Mouse (Mus musculus) C2C12 (cell line): ENCODE results near the gene Arl14. TPM values are rescaled to one million over a fixed set of nuclear protein-coding genes. Genes with fewer than 3 reads are reported as not detected.
"Not testable (repeated sequence)": the region's sequence is repeated elsewhere in the genome, so short reads cannot be mapped to it uniquely, and the experiment has no call there.

ENCODE experiments used
- H3K27me3 ChIP-seq: one replicate; pipeline ENCODE4 v1.6.1; 2011; ENCODE audit not compliant: control insufficient read depth, insufficient read depth, insufficient read length
- H3K36me3 ChIP-seq: one replicate; pipeline ENCODE4 v1.6.1; 2011; ENCODE audit not compliant: control insufficient read depth, insufficient read depth
- H3K4me3 ChIP-seq: one replicate; pipeline ENCODE4 v1.5.1; 2011; ENCODE audit warnings: mild to moderate bottlenecking, control low read depth; ENCODE audit not compliant: poor library complexity, insufficient read depth, severe bottlenecking
- H3K79me2 ChIP-seq: one replicate; pipeline ENCODE4 v1.6.1; 2011; ENCODE audit not compliant: control insufficient read depth, insufficient read depth
- H3K79me3 ChIP-seq: one replicate; pipeline ENCODE4 v1.6.1; 2011; ENCODE audit warnings: low read depth, control low read depth
- H3ac ChIP-seq: one replicate; pipeline ENCODE3; 2011; ENCODE audit warnings: low read depth; ENCODE audit not compliant: control insufficient read depth, insufficient read length
- CEBPB ChIP-seq: IDR thresholded peaks from one replicate; pipeline ENCODE4 v1.6.1; 2011; ENCODE audit warnings: low read depth, mild to moderate bottlenecking, control low read depth, moderate library complexity
- CTCF ChIP-seq: IDR thresholded peaks from one replicate; pipeline ENCODE4 v1.5.1; 2011; ENCODE audit not compliant: control insufficient read depth, insufficient read depth, insufficient read length
- FOSL1 ChIP-seq: IDR thresholded peaks from one replicate; pipeline ENCODE4 v1.8.0; 2011; ENCODE audit warnings: mild to moderate bottlenecking, low read length; ENCODE audit not compliant: poor library complexity, insufficient read depth, severe bottlenecking
- MAX ChIP-seq: IDR thresholded peaks from one replicate; pipeline ENCODE4 v1.6.1; 2011; ENCODE audit warnings: mild to moderate bottlenecking, control low read depth
- MYOD1 ChIP-seq: IDR thresholded peaks from one replicate; pipeline ENCODE4 v1.6.1; 2011; ENCODE audit warnings: low read depth; ENCODE audit not compliant: control insufficient read depth, insufficient read length
- MYOG ChIP-seq: IDR thresholded peaks from one replicate; pipeline ENCODE4 v1.6.1; 2011; ENCODE audit not compliant: control insufficient read depth, insufficient read length; ENCODE audit errors: extremely low read depth
- USF1 ChIP-seq: IDR thresholded peaks from one replicate; pipeline ENCODE4 v1.6.1; 2011; ENCODE audit warnings: low read depth, mild to moderate bottlenecking, control low read depth, moderate library complexity
- polyA plus RNA-seq: library from polyadenylated mRNA; unstranded; fragments of >200 nt; fragmentation: generic; extraction: Trizol; gene quantifications from one replicate; pipeline ENCODE4 v1.2.1, GENCODE M21; 2012; ENCODE audit warnings: missing spikeins

The Arl14 gene
- polyA plus RNA-seq, 1 experiment = not detected

GRCm38 (mm10) chr3:69222987-69223386, 768 bp downstream of the Arl14 start:
- TF ChIP-seq USF1 = no peak
- TF ChIP-seq CTCF = no peak
- no peak for TF ChIP-seq CEBPB
- TF ChIP-seq MAX = no peak
- TF ChIP-seq MYOD1 = no peak
- no peak for TF ChIP-seq FOSL1
- no peak for TF ChIP-seq MYOG
- Histone ChIP-seq H3K27me3 (no peaks in the 10 kb centered on the region), H3K36me3 (no peaks in the 10 kb centered on the region), H3ac (no peak overlapping the region), H3K79me3 (no peaks in the 10 kb centered on the region), H3K79me2 (no peaks in the 10 kb centered on the region), H3K4me3 (no peak overlapping the region)

GRCm38 (mm10) chr3:69223666-69224065, 1.4 kb downstream of the Arl14 start:
- no peak for TF ChIP-seq USF1
- no peak for TF ChIP-seq CEBPB
- no peak for TF ChIP-seq MYOG
- Histone ChIP-seq H3K79me3 (no peaks in the 10 kb centered on the region), H3K4me3 (no peak overlapping the region), H3K27me3 (no peaks in the 10 kb centered on the region), H3ac (no peak overlapping the region), H3K79me2 (no peaks in the 10 kb centered on the region), H3K36me3 (no peaks in the 10 kb centered on the region)

- H3K4me3 ChIP-seq = no peak overlapping the region
- no peaks in the 10 kb centered on the region for H3K79me2 ChIP-seq
- H3ac ChIP-seq = no peak overlapping the region
- H3K27me3 ChIP-seq = no peaks in the 10 kb centered on the region
- no peaks in the 10 kb centered on the region for H3K79me3 ChIP-seq
- TF ChIP-seq FOSL1 = no peak
- no peak for TF ChIP-seq MYOD1
- TF ChIP-seq USF1 = no peak
- TF ChIP-seq CEBPB = no peak
- TF ChIP-seq MYOG = no peak
- no peak for TF ChIP-seq MAX
- no peak for TF ChIP-seq CTCF
- no peaks in the 10 kb centered on the region for H3K36me3 ChIP-seq
Measured at GRCm38 (mm10) chr3:69225019-69225418, 2.8 kb downstream of the Arl14 start.

GRCm38 (mm10) chr3:69226496-69226895, 4.3 kb downstream of the Arl14 start:
- H3K36me3 ChIP-seq = no peaks in the 10 kb centered on the region
- no peak overlapping the region for H3ac ChIP-seq
- H3K27me3 ChIP-seq = no peaks in the 10 kb centered on the region
- no peak for TF ChIP-seq CEBPB
- no peak for TF ChIP-seq FOSL1
- TF ChIP-seq MYOD1 = no peak
- no peak for TF ChIP-seq MYOG
- no peaks in the 10 kb centered on the region for H3K79me2 ChIP-seq
- no peaks in the 10 kb centered on the region for H3K79me3 ChIP-seq
- no peak overlapping the region for H3K4me3 ChIP-seq

DNA sequence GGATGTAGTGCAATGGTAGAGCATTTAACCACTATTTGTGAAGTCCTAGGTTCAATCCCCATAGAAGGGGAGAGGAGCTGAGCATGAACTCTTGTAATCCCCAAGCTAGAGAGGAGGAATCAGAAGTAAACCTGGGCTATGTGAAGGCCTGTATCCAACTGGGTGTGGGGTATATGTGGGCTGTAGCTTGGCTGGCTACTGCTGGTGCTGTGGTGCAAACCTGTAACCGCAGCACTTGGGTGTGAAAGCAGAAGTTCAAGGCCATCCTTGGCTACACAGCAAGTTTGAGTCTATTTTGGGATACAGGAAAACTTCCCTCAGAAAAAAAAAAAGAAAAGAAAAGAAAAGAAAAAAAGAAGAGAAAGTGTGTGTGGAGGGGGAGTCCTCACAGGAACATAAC, 5.8 kb downstream of the Arl14 start:
- H3ac ChIP-seq = no peak overlapping the region
- H3K36me3 ChIP-seq = no peaks in the 10 kb centered on the region
- no peaks in the 10 kb centered on the region for H3K27me3 ChIP-seq
- H3K79me3 ChIP-seq = no peaks in the 10 kb centered on the region
- TF ChIP-seq USF1 (no peak), MYOG (no peak), MAX (no peak), FOSL1 (no peak), CEBPB (no peak), MYOD1 (no peak), CTCF (no peak)
- H3K79me2 ChIP-seq = no peaks in the 10 kb centered on the region
- H3K4me3 ChIP-seq = no peak overlapping the region

DNA sequence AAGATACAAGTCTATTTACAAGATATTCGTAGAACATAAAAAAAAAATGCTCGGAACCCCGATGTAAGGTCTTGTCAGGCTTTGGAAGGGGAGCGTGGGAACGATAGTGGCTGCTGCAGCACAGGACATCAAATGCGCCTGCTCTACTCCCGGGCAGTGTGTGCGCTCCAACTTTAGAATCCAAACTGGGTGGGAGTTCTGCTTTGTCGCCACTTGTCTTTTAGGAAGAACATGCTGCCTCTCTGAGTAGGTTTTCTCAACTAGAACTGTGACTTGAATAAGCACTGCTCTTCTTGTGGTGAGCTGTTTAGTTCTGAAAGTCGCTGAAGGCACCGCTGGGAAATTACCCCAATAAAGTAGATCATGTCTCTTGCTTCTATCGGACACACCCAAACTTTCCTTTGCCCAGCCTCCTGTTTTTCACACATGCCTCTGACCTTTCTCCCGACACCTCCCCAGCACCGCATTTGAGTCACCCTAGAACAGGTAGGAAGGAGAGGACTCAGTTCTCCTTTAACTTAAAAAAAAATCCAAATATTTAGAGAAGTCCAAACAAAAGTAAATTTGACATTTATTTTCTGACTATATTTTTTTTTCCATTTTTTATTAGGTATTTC, 9.4 kb downstream of the Arl14 start:
- H3K79me3 ChIP-seq = no peaks in the 10 kb centered on the region
- no peak overlapping the region for H3ac ChIP-seq
- H3K27me3 ChIP-seq = no peaks in the 10 kb centered on the region
- H3K36me3 ChIP-seq = no peaks in the 10 kb centered on the region
- H3K4me3 ChIP-seq = no peak overlapping the region
- no peaks in the 10 kb centered on the region for H3K79me2 ChIP-seq
- TF ChIP-seq MYOG = no peak
- no peak for TF ChIP-seq MAX
- no peak for TF ChIP-seq MYOD1
- no peak for TF ChIP-seq CTCF
- TF ChIP-seq USF1 = no peak

- H3K4me3 ChIP-seq, H3K79me3 ChIP-seq, H3K36me3 ChIP-seq: not testable (repeated sequence)
Measured at GRCm38 (mm10) chr3:69233552-69234189, 11.5 kb downstream of the Arl14 start.

More at GRCm38 (mm10) chr3:69233552-69234189, 11.5 kb downstream of the Arl14 start:
- H3K27me3 ChIP-seq, H3K79me2 ChIP-seq, H3ac ChIP-seq: not testable (repeated sequence)
